Mouse (Mus musculus) NIH3T3 (cell line): Measurements from ENCODE around the gene R3hdm2.

Experiments used
- DNase-seq: peaks from one replicate; pipeline ENCODE4 v3.0.0-alpha.2; 2012; ENCODE audit warnings: low read depth

The R3hdm2 gene

GRCm38 (mm10) chr10:127422047-127422446 is 41.9 kb downstream of the R3hdm2 start:
- DNase-seq = peak; percentile 69

- DNase-seq = no peak
Observed at GRCm38 (mm10) chr10:127425794-127426193, 45.7 kb downstream of the R3hdm2 start.

GRCm38 (mm10) chr10:127426670-127427069 is 46.5 kb downstream of the R3hdm2 start:
- DNase-seq = peak; percentile 44

GRCm38 (mm10) chr10:127427107-127427506 is 47.0 kb downstream of the R3hdm2 start:
- no peak for DNase-seq

GRCm38 (mm10) chr10:127427987-127428386 is 47.9 kb downstream of the R3hdm2 start:
- DNase-seq = no peak

GRCm38 (mm10) chr10:127429538-127429937 is 49.4 kb downstream of the R3hdm2 start:
- no peak for DNase-seq

GRCm38 (mm10) chr10:127432466-127432865 is 52.3 kb downstream of the R3hdm2 start:
- DNase-seq = no peak

- no peak for DNase-seq
Observed at GRCm38 (mm10) chr10:127437354-127438113, 57.4 kb downstream of the R3hdm2 start.

GRCm38 (mm10) chr10:127453701-127454100 is 73.6 kb downstream of the R3hdm2 start:
- DNase-seq = no peak

GRCm38 (mm10) chr10:127462411-127463096 is 82.4 kb downstream of the R3hdm2 start:
- no peak for DNase-seq

GRCm38 (mm10) chr10:127471281-127471988 is 91.3 kb downstream of the R3hdm2 start:
- DNase-seq = no peak

- no peak for DNase-seq
Observed at GRCm38 (mm10) chr10:127472722-127473121, 92.6 kb downstream of the R3hdm2 start.

GRCm38 (mm10) chr10:127475175-127475574 is 95.0 kb downstream of the R3hdm2 start:
- no peak for DNase-seq

- no peak for DNase-seq
Observed at GRCm38 (mm10) chr10:127476541-127476940, 96.4 kb downstream of the R3hdm2 start.

- no peak for DNase-seq
Observed at GRCm38 (mm10) chr10:127477301-127477700, 97.2 kb downstream of the R3hdm2 start.

- peak; percentile 88 for DNase-seq
Observed at GRCm38 (mm10) chr10:127479131-127479530, 99.0 kb downstream of the R3hdm2 start.

GRCm38 (mm10) chr10:127480833-127481813 is 101.0 kb downstream of the R3hdm2 start:
- peak; percentile 95 for DNase-seq

- peak; percentile 55 for DNase-seq
Observed at GRCm38 (mm10) chr10:127485235-127485634, 105.1 kb downstream of the R3hdm2 start.

GRCm38 (mm10) chr10:127488856-127489255 is 108.7 kb downstream of the R3hdm2 start:
- no peak for DNase-seq

GRCm38 (mm10) chr10:127490160-127491127 is 110.3 kb downstream of the R3hdm2 start:
- DNase-seq = no peak
